Mouse (Mus musculus) urinary bladder, postnatal 4 days (tissue): Measurements from ENCODE around the gene Cdkn2d.
"Not testable (repeated sequence)": the region's sequence is repeated elsewhere in the genome, so short reads cannot be mapped to it uniquely, and the experiment has no call there.

ENCODE experiments used
- DNase-seq, 2 experiments: peaks; one replicate each; pipeline ENCODE4 v3.0.0; 2021 to 2022; ENCODE audit warnings: low spot score in 2 of 2

Cdkn2d gene

GRCm38 (mm10) chr9:21318792-21319191 lies 27.6 kb upstream of the Cdkn2d start:
- DNase-seq = no peak

- DNase-seq = no peak
These were observed 25.5 kb upstream of the Cdkn2d start for GRCm38 (mm10) chr9:21316696-21317095.

GRCm38 (mm10) chr9:21315421-21315820 lies 24.2 kb upstream of the Cdkn2d start:
- DNase-seq = no peak

GRCm38 (mm10) chr9:21314367-21315140 lies 23.3 kb upstream of the Cdkn2d start:
- no peak for DNase-seq

GRCm38 (mm10) chr9:21313394-21313793 lies 22.2 kb upstream of the Cdkn2d start:
- peak; percentile 80 to 93 for DNase-seq

- DNase-seq = peak; percentile 49 to 68
These were observed 20.9 kb upstream of the Cdkn2d start, which contains the start of gene Ap1m2 for GRCm38 (mm10) chr9:21312134-21312533. Gene Ap1m2 (minus strand): TSS chr9:21312337.

GRCm38 (mm10) chr9:21311695-21312094 lies 20.5 kb upstream of the Cdkn2d start:
- no peak for DNase-seq

GRCm38 (mm10) chr9:21309150-21309741 lies 18.0 kb upstream of the Cdkn2d start:
- DNase-seq = no peak

GRCm38 (mm10) chr9:21305065-21305464 lies 13.9 kb upstream of the Cdkn2d start:
- DNase-seq = no peak

- no peak for DNase-seq
These were observed 7.8 kb upstream of the Cdkn2d start for GRCm38 (mm10) chr9:21299014-21299413.

- DNase-seq = no peak
These were observed 1.1 kb upstream of the Cdkn2d start for GRCm38 (mm10) chr9:21292271-21292670.

GRCm38 (mm10) chr9:21291868-21292267 lies 661 bp upstream of the Cdkn2d start:
- DNase-seq = not testable (repeated sequence)

GRCm38 (mm10) chr9:21290589-21290988 lies 618 bp downstream of the Cdkn2d start:
- DNase-seq = no peak

- DNase-seq = no peak
These were observed 1.9 kb downstream of the Cdkn2d start for GRCm38 (mm10) chr9:21289337-21289671.

- DNase-seq = no peak
These were observed 2.5 kb downstream of the Cdkn2d start for GRCm38 (mm10) chr9:21288404-21289336.

- DNase-seq = peak; percentile 95 to 96
These were observed 3.4 kb downstream of the Cdkn2d start, which contains the start of gene Kri1 for GRCm38 (mm10) chr9:21287571-21288402. Gene Kri1 (minus strand): TSS chr9:21287969.

GRCm38 (mm10) chr9:21286753-21287152 lies 4.5 kb downstream of the Cdkn2d start:
- no peak for DNase-seq

GRCm38 (mm10) chr9:21283994-21284393 lies 7.2 kb downstream of the Cdkn2d start:
- no peak for DNase-seq

GRCm38 (mm10) chr9:21283591-21283990 lies 7.6 kb downstream of the Cdkn2d start:
- no peak for DNase-seq

- DNase-seq = no peak
These were observed 13.4 kb downstream of the Cdkn2d start for GRCm38 (mm10) chr9:21277776-21278175.

- DNase-seq = no peak
These were observed 14.9 kb downstream of the Cdkn2d start for GRCm38 (mm10) chr9:21276307-21276706.
